8 mouse cellular contexts compared by ENCODE assay signal in genomic region chr1:24099926-24100869, GRCm38 (mm10). TPM values are rescaled to one million over a fixed set of nuclear protein-coding genes. Genes with fewer than 3 reads are reported as not detected.
A peak's percentile ranks its signal among the peaks of the same experiment; 100 is the strongest.
DNase-seq lines count a peak whose midpoint lies in the region; ATAC-seq lines count a peak whose summit lies in the region.

Fam135a (minus strand) TSS chr1:24100341.

- peak; percentile 94 for ATAC-seq in heart, embryonic 12.5 days (ENCODE audit: insufficient number of reproducible peaks, low FRiP score)
- ATAC-seq in kidney, embryonic 16.5 days (ENCODE audit: low FRiP score, low TSS enrichment) = peak; percentile 94
- peak; percentile 66 for ATAC-seq in monocyte, adult 5-6 weeks (replicated peaks; ENCODE audit: insufficient number of reproducible peaks, low FRiP score, low TSS enrichment, poor library complexity, severe bottlenecking)

- H3K4me1 ChIP-seq in heart, embryonic 12.5 days (replicated peaks) = peaks cover 4% of the 10 kb centered on the region; the same call in 1 of the 2 replicates
- H3K4me1 ChIP-seq in kidney, embryonic 16.5 days (ENCODE audit: insufficient read depth, low read length) = peaks cover 9% of the 10 kb centered on the region; the same call in 1 of the 2 replicates

- H3K9me3 ChIP-seq in heart, embryonic 12.5 days (replicated peaks) = no peaks in the 10 kb centered on the region
- no peaks in the 10 kb centered on the region for H3K9me3 ChIP-seq in kidney, embryonic 16.5 days (ENCODE audit: low read length)

- peak within 1 kb of the TSS; percentile 73 for H3K27ac ChIP-seq in heart, embryonic 12.5 days (ENCODE audit: poor library complexity, severe bottlenecking)
- peak within 1 kb of the TSS; percentile 83 for H3K27ac ChIP-seq in kidney, embryonic 16.5 days (ENCODE audit: low read length)

- peak within 1 kb of the TSS; percentile 90 for H3K4me3 ChIP-seq in heart, embryonic 12.5 days
- peak within 1 kb of the TSS; percentile 71 for H3K4me3 ChIP-seq in kidney, embryonic 16.5 days (ENCODE audit: low read length)

- no peaks in the 10 kb centered on the region for H3K27me3 ChIP-seq in heart, embryonic 12.5 days (replicated peaks)
- H3K27me3 ChIP-seq in kidney, embryonic 16.5 days (ENCODE audit: insufficient read depth, low read length) = no peaks in the 10 kb centered on the region

- peak within 1 kb of the TSS; percentile 96 for H3K9ac ChIP-seq in heart, embryonic 12.5 days
- peak within 1 kb of the TSS; percentile 92 for H3K9ac ChIP-seq in kidney, embryonic 16.5 days (replicated peaks; ENCODE audit: low read length)

- WGBS in heart, embryonic 12.5 days = 2% methylated on average over 80 of the region's 88 CpGs
- WGBS in kidney, embryonic 16.5 days = under 1% methylated on average over 70 of the region's 88 CpGs

- no peaks in the 10 kb centered on the region for H3K36me3 ChIP-seq in heart, embryonic 12.5 days
- H3K36me3 ChIP-seq in kidney, embryonic 16.5 days (ENCODE audit: insufficient read depth, low read length) = no peaks in the 10 kb centered on the region

- peak; percentile 94 for DNase-seq in 3T3-L1 (ENCODE audit: low read depth, low spot score)
- DNase-seq in brain, adult 2 months (ENCODE audit: low read depth, low spot score) = peak; percentile 96
- DNase-seq in fat pad, adult 2 months (ENCODE audit: extremely low read depth, low read depth, low spot score) = peak; percentile 25
- DNase-seq in liver = peak; percentile 86
- peak; percentile 56 to 66 for DNase-seq in spleen, postnatal 36 days (ENCODE audit: low spot score in 2 of 2)

- H3K4me2 ChIP-seq in heart, embryonic 12.5 days = peak within 1 kb of the TSS; percentile 68
- peak within 1 kb of the TSS; percentile 61 for H3K4me2 ChIP-seq in kidney, embryonic 16.5 days (replicated peaks; ENCODE audit: low read depth, low read length)

RNA-seq across cellular contexts. Expression of gene Fam135a, which starts in this region (rescaled TPM):
- polyA plus RNA-seq in heart, embryonic 12.5 days (2016; fragmentation: Nextera tagmentation; extraction: Ambion mirVana) = 35.1 and 39.1 TPM in 2 replicates
- 26.0 and 31.3 TPM in 2 replicates for polyA plus RNA-seq in kidney, embryonic 16.5 days (2015; fragmentation: Nextera tagmentation; extraction: Ambion mirVana)
- total RNA-seq in monocyte, adult 5-6 weeks (2017) = 4.8 to 8.4 TPM (median 7.1 TPM) in 3 replicates

Comparison
In these comparisons a context has a peak if more than half of its experiments do, and no peak if none do; other contexts are left out.
1. Peak in every context shown above with its lines: DNase-seq, ATAC-seq, H3K4me3 ChIP-seq and H3K27ac ChIP-seq.
2. DNase-seq: peak in every context shown above with its lines; median percentile 96 in brain, adult 2 months; 94 in 3T3-L1; 86 in liver; 61 in spleen, postnatal 36 days; 25 in fat pad, adult 2 months.